Mouse (Mus musculus) heart, postnatal 36 days (tissue): ENCODE results near the gene Men1. TPM values are rescaled to one million over a fixed set of nuclear protein-coding genes. Genes with fewer than 3 reads are reported as not detected.
"Not testable (repeated sequence)": the region's sequence is repeated elsewhere in the genome, so short reads cannot be mapped to it uniquely, and the experiment has no call there.

ENCODE experiments used
- DNase-seq, 2 experiments: peaks; one replicate each; pipeline ENCODE4 v3.0.0; 2021 to 2022
- intact Hi-C: fragments of 180-260 bp; cut with DNase I; formaldehyde crosslinking; loops from one replicate; pipeline ENCODE4 v1.15.1; 2025
- total RNA-seq, 2 experiments: library from RNA; stranded (reverse); gene quantifications; 2 replicates each; pipeline ENCODE4 v1.2.3; 2021

The Men1 gene
- total RNA-seq, 2 experiments from 2014 or later: 12.1 to 14.2 TPM

DNA sequence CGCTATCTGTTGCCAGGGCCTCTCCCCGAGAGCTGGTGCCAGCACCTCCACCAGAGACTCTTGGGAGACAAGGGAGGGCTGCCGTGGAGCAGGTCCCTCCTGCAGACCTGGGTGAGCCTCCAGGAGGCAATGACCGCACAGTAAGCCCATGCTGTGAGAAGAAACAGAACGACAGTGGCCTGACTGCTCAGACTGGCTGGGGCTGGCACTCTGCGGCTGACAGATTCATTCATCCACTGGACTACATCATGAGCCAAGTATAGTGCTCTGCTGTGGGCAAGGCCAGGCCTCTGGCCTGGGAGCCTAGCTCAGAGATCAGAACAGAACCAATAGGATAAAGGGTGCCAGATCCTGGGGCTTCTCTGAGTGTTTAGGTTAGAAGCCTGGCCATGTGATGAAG, 30.9 kb upstream of the Men1 start:
- intact Hi-C loops: loop anchor here (1.0 to 2.0 kb wide), 2 partner anchors 36 to 161 kb away; no protein-coding TSS in a partner anchor
- DNase-seq: peak in 1 of 2 experiments; percentile 23

DNA sequence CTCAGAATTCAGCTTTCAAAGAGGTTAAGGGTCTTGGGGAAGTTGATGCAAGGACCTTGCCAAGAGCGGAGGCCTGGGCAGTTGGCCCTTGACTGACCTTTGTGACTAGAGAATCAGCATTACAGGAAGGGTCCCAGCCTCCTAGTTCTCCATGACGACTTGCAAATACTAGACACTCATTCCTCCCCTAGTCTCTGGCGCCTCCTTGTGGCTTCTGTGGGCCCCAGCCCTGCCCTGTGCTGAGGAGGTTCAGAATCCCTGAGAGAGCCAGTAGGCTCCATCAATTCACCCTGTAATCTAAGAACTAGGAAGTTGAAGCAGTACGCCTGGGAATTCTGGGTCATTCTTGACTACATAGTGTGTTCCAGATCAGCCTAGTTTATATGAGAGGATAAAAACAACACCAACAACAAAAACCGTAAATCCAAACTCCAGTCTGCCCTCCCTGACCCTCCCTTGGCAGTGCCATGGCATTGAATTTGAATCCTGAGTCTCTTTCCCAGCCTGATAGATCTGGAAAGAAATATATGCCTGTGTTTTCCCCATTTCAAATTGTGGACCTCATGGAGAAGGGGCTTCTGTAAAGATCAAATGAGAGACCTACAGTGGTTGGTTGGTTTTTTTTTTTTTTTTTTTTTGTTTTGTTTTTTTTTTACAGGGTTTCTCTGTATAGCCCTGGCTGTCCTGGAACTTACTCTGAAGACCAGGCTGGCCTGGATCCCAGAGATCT, 29.8 kb upstream of the Men1 start:
- intact Hi-C loops: loop anchor here (1.0 to 2.0 kb wide), 3 partner anchors 26 to 162 kb away; no protein-coding TSS in a partner anchor
- DNase-seq: peak; percentile 94

DNA sequence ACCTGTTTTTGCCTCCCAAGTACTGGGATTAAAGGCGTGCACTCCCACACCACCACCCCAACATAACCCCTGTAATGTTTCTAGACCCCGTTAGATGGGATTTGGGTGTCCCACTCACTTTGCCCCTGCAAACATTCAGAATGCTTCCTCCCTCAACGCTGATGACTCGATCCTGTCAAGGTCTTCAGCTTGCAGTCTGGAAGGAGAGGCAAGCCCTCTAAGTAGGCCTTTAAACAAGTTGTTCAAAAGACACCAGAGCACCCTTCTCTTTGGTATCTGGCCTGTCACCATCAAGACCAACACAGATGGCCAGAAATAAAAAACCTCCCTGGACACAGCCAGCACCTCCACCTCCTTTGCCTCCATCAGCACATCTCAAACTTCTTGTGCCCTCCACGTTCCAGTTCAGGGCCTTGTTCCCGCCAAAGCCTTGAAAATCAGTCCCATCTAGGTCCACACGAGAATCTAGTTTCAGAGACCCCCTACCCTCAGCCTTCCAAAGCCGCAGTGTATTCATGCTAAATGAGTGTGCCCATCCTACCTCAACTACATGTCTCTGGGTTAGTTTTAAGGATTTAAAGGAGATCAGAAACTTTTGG, 29.2 kb upstream of the Men1 start:
- intact Hi-C loops: loop anchor here (1.0 to 2.0 kb wide), 2 partner anchors 26 to 163 kb away; no protein-coding TSS in a partner anchor
- no peak for DNase-seq

DNA sequence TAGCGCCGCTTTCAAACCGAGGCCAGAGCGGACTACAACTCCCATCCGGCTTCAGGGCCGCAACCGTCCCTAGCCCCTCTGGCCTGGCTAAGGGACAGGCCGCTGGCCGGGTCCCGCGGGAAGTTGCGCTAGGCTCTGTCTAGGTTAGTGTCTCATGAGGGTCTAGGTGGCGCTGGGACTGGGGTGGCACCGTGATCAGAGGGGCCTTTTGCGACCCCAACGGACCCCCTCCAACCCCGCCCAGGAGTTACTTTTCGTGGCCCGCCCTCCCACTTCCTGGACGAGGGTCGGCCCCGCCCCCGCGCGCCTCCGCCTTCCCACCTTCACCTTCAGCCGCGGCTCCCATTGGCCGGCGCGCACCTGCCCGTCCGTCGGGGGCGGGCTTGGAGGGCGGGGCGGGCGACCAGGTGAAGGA, 28.6 kb upstream of the Men1 start, which contains the start of gene Cdc42bpg:
Gene Cdc42bpg (plus strand): TSS at position 320 of the 415 bp plus-strand sequence.
- intact Hi-C loops: no loop called here
- peak; percentile 86 to 92 for DNase-seq

DNA sequence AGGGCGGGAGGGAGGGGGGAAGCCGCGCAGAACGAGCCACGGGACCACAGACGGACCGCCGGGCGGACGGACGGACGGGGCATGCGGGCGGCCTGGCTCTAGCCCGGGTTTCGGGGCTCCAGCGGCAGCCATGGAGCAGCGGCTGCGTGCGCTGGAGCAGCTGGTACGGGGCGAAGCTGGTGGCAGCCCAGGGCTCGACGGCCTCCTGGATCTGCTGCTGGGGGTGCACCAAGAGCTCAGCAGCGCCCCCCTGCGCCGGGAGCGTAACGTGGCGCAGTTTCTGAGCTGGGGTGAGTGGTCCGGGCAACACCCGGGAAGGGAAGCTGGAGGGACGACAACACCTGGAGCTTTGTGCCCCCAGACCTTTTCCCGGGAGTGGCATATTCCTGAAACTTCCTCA, 28.2 kb upstream of the Men1 start:
- intact Hi-C loops: no loop called here

DNA sequence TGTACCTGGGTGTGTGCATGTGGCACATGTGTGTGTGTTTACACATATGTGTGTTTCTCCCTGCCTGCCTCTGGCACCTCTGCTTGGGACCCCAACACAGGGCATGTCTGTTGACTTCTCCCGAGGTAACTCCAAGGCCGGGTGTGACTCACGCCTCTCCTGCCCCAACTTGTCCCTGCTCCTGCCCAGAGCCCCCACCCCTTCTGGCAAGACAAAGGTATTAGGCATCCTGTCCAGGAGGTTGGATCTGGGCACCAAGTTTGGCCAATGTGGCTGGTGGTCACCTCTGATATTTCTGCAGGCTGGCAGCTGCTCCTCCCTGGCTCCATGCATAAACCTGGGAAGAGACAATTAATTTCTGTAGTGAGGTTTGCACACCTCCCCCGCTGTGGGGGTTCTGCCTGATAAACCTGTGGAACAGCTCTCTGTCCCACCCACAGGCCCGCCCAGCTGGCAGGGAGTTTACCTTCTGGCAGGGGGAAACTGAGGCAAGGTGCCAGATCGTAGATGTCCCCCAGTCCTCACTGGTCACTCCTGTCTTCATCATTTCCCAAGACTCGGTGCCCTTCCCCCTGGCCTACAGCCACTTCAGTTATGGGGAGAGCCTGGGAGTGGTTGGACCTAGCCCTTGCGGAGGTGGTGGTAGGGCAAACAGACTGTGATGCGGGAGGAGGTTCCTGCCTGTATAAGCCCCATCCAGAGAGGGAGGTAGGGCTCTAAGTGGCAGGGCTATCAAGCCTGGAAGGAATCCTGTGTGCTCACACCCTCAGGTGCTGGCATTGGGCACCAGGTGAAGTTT, 26.8 kb upstream of the Men1 start:
- DNase-seq: peak in 1 of 2 experiments; percentile 5
- intact Hi-C loops: no loop called here

More for the DNA sequence above, 28.2 kb upstream of the Men1 start:
- DNase-seq: peak; percentile 80 to 84

DNA sequence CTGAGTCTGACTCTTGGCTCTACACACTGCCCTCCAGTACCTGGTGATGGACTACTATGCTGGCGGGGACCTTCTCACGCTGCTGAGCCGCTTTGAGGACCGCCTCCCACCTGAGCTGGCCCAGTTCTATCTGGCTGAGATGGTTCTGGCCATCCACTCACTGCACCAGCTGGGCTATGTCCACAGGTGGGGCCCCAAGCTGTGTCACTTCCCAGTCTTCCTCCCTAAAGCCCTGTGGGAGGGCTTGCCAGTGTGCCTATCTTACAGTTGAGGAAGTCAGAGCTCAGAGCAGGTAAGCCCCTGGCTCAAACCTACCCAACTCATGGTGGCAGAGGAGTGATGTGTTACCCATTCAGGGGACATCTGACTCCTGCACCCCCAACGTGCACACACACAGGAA, 24.6 kb upstream of the Men1 start:
- DNase-seq: no peak
- intact Hi-C loops: no loop called here

DNA sequence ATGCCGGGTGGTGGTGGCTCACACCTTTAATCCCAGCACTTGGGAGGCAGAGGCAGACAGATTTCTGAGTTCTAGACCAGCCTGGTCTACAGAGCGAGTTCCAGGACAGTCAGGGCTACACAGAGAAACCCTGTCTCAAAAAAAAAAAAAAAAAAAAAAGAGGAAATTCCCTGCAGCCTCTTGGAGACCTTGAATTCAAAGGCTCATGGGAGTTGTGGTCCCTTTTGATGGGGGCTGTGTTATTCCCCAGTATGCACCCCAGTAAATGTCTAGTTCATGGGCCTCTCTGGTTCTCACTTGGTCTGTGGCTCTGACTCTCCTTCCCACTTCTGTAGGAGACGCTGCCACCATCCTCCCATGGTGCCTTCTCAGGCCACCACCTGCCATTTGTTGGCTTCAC, 23.0 kb upstream of the Men1 start:
- intact Hi-C loops, DNase-seq: not testable (repeated sequence)

DNA sequence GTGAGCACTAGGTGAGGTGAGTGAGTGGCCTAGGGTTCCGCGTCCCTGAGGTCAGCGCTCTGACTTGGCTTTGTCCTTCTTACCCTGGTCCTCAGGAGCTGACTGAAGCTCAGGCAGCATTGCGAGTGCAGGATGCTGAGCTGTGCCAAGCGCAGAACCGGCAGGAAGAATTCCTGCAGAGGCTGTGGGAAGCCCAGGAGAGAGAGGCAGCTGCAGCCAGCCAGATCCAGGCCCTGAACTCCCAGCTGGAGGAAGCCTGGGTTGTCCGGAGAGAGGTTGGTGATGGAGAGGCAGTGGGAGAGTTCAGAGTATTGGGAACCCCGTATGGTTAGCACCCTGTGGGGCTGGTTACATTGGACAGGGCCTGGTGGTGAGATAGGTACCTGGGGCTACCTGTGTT, 21.0 kb upstream of the Men1 start:
- DNase-seq: no peak
- intact Hi-C loops: no loop called here

DNA sequence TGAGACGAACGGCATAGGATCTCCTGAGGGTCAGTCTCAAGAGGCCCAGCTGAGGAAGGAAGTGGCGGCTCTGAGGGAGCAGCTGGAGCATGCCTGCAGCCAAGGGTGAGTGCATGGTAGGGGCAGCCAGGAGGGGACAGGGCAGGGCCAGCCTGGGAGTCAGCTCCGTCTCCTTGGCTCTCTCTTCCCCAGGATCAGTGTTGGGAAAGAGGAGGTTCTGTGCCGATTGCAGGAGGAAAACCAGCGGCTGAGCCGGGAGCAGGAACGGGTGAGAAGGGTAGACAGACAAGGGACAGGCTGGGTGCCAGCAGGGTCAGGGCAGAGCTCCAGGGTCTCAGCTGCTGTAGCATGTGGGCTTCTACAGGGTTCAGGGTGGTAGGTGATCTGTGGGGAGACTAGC, 20.3 kb upstream of the Men1 start:
- DNase-seq: no peak
- intact Hi-C loops: no loop called here

DNA sequence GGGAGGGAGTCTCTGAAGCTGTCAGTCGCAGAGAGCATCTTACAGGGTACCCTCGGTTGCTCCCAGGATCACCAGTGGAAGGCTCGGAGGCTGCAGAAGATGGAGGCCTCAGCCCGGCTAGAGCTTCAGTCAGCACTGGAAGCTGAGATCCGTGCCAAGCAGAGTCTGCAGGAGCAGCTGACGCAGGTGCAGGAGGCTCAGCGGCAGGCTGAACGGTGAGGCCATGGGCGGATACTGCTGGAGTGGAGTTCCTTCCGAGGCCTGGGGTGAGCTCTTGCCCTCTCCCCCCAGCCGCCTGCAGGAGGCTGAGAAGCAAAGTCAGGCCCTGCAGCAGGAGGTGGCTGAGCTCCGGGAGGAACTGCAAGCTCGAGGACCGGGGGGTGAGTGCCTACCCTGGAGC, 19.2 kb upstream of the Men1 start:
- no peak for DNase-seq

DNA sequence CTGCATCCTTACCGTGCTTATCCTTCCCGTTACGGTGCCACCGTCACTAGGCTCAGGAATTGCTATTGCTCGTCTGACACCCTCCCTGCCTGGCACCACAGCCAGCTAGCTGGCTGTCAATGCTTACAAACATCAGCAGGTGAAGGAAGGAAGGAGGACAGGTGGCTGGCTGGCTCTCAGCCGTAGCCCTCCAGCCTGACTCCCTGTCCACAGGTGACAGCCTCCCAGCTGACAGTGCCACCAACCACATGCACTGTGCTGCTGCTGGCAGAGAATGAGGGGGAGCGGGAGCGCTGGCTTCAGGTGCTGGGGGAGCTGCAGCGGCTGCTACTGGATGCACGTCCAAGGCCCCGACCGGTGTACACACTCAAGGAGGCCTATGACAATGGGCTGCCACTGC, 16.6 kb upstream of the Men1 start:
- intact Hi-C loops: no loop called here
- no peak for DNase-seq

More for the DNA sequence above, 19.2 kb upstream of the Men1 start:
- intact Hi-C loops: no loop called here

DNA sequence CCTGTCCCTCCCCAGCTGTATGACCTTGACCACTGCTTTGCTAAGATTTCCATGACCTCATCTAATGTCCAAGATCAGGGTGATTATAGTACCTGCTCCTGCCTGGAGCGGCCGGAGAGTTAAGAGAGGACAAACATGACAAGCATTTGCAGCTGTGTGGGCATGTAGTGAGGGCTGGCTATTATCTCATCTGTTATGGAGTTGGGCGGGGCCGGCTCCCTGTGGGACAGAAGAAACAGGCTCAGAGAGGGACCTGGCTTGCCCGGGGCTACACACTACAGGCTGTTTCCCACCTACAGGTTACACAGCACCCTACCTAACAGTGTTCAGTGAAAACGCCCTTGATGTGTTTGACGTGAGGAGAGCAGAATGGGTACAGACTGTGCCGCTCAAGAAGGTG, 13.4 kb upstream of the Men1 start:
- no peak for DNase-seq

DNA sequence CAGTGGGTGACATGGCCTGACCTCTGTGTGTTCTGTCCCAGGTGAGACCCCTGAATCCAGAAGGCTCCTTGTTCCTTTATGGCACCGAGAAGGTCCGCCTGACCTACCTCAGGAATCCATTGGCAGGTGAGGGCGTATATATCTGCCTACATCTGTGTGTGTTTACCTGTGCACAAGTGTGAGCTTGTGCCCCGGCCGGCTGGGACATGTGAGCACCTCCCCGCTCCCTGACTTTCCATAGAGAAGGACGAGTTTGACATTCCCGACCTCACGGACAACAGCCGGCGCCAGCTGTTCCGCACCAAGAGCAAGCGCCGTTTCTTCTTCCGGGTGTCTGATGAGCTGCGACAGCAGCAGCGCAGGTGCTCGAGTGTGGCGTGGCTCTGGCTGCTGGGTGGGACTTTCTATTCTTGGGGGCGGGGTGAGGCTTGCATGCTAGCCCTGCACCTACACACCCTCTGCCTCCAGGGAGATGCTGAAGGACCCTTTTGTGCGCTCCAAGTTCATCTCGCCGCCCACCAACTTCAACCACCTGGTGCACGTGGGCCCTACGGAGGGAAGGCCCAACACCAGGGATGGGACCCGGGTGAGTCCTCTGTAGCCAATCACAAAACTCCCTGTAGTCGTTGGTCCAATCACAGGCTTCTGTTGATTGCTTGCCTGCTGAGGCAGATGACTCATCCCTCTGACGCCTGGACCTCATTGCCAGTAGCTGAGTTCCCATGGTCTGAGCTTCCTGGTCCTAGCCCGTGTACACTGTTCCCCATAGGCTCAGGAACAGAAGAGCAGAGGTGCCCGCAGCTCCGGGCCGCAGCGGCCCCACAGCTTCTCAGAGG, 12.8 kb upstream of the Men1 start:
- intact Hi-C loops: no loop called here
- no peak for DNase-seq

More for the DNA sequence above, 13.4 kb upstream of the Men1 start:
- intact Hi-C loops: no loop called here

DNA sequence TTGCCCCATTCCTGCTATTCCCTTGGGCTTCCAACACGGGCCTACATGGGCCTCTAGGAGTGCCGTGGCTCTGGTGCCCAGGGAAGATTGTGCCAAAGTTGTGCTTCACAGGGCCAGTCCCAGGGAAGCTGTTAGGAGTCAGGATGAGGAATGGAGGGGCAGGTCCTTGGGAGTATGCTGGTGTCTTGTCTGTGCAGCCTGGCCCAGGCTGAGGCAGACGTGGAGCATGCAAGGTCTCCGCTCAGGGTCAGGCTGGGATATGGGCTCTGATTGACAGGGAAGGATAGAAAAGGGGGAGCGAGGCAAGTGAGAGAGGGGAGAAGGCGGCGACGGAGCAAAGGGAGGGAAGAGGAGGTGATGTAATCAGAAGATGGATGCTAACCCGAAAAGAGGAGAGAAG, 10.0 kb upstream of the Men1 start:
- intact Hi-C loops: no loop called here
- DNase-seq: no peak

DNA sequence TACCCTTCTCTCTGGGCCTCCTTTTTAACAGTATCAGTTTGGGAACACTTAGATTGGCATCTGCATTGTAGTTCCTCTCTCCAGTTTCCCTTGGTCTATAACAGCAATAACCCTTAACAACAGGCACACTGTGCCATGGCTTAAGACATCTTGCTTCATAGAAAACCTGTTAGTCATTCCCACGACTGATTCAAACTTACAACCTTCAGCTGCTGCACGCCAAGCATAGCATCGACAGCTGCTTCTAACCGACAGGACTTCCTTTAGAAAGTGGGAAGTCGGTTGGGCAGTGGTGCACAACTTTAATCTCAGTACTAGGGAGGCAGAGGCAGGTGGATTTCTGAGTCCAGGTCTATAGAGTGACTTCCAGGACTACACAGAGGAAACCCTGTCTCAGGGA, 3.6 kb upstream of the Men1 start:
- DNase-seq: no peak
- intact Hi-C loops: loop anchor here (1.0 to 5.0 kb wide), 6 partner anchors 26 to 364 kb away; partner anchors contain the start of genes Arl2, Batf2 and Vps51

DNA sequence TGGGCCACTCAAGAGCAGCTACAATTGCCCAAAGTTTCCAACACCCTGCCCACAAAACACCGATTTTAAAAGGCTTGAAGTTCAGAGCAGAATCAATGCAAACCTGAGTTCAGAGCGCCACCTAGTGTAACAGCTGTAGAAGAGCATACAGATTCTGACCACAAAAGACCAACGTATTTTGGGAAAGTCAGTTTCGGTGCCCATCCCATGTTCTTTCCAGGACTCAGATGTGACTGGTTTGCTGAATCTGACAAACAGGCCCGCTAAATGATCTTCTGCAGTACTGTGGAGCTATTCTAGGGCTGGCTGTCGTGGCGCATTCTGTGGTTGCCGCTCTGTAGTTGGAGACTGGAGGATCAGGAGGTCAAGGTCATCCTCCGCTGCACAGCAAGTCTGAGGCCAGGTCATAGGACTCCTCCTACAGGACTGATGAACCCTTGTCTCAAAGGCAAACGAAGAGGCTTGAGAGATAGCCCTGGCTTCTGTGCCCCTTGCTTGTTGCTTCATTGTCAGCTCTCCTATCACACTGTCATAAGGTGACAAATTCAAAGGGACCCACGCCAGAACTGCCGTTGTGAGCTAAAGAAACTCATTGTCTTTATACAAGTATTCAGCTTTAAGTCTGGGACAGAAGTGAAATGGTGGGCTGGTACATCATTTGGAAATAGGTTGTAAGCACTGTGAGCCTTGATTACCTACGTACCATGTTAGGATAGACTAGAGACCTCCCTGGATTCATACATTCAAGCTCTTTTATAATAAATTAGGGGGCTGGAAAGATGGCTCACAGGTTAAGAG, 2.9 kb upstream of the Men1 start:
- intact Hi-C loops: loop anchor here (1.0 to 5.0 kb wide), 6 partner anchors 27 to 365 kb away; partner anchors contain the start of genes Arl2, Batf2 and Vps51
- peak; percentile 62 to 71 for DNase-seq

DNA sequence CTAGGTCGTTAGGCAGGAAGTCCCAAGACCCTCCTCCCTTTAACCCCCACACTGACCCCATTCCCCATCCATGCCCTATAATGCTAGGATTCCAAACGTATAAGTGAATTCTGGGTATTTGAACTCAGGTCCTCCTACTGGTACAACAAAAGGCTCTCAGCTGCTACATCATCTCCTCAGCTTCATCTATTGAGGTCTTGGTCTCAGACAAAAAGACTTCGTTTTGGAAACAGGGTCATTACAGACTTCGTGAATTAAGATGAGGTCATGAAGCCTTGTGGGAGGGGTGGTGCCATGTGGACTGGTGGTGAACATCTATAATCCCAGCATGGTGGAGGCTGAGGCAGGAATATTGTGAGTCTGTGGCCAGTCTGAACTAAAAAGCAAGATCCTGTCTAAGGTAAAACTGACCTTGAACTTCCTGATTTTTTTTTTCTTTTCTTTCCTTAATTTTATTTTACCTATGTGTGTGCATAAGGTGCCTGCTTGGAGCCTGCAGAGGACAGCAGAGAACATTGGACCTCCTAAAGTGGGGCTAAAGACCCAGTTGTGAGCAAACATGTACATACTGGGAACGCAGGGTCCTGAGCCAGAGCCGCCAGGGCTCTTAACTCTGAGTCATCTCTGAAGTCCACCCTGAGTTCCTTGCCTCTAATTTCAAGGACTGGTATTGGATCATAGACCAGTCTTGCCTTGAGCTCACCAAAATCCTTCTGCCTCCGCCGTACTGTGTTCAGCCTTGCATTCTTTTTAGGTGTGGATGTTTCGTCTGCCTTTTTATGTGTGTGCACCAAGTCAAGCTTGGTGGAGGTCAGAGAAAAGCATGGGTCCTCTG, 801 bp upstream of the Men1 start:
- intact Hi-C loops: loop anchor here (5.0 kb wide), 3 partner anchors 192 to 367 kb away; partner anchors contain the start of genes Arl2, Batf2 and Vps51
- DNase-seq: no peak
